Mouse (Mus musculus) MEL (cell line): ENCODE measurements at regions not wholly inside any gene's neighbourhood (a gene's known extent, or its start where the extent isn't known, plus 50 kb on each side); places are given as distances from the start of the nearest gene placed in this dataset.

Experiments
- DNase-seq: peaks from one replicate; pipeline ENCODE4 v3.0.0; 2011; ENCODE audit warnings: low read depth, low spot score
- H3K27ac ChIP-seq: 2 replicates; pipeline ENCODE4 v1.5.1; 2012; ENCODE audit warnings: low read depth, mild to moderate bottlenecking, control low read depth, low read length, moderate library complexity; ENCODE audit not compliant: control insufficient read depth
- H3K27me3 ChIP-seq, 2 experiments: fragments of 150-350 bp in 1 of 2; sonication (generic) in 1 of 2; 2 replicates each; pipeline ENCODE4 v1.6.1; 2012; ENCODE audit warnings: low read length in 2 of 2, mild to moderate bottlenecking in 2 of 2, improper control_type of control experiment in 1 of 2, moderate library complexity in 1 of 2; ENCODE audit not compliant: insufficient read depth in 2 of 2, control insufficient read depth in 1 of 2
- H3K36me3 ChIP-seq, 2 experiments: 2 replicates each; pipeline ENCODE4 v1.6.1; 2012 to 2014; ENCODE audit warnings: low read length in 2 of 2, improper control_type of control experiment in 1 of 2, inconsistent platforms in 1 of 2, mild to moderate bottlenecking in 1 of 2; ENCODE audit not compliant: insufficient read depth in 2 of 2, control insufficient read depth in 1 of 2
- H3K4me1 ChIP-seq, 2 experiments: fragments of 150-350 bp in 1 of 2; sonication (generic) in 1 of 2; 2 replicates each; pipeline ENCODE4 v1.6.1; 2012; ENCODE audit warnings: low read length in 2 of 2, improper control_type of control experiment in 1 of 2, mild to moderate bottlenecking in 1 of 2; ENCODE audit not compliant: insufficient read depth in 2 of 2, control insufficient read depth in 1 of 2
- H3K4me3 ChIP-seq, 2 experiments: fragments of 150-350 bp in 1 of 2; sonication (generic) in 1 of 2; 2 replicates each; pipeline ENCODE4 v1.5.1; 2012; ENCODE audit warnings: low read depth in 2 of 2, low read length in 2 of 2, mild to moderate bottlenecking in 2 of 2, moderate library complexity in 2 of 2, control low read depth in 1 of 2, improper control_type of control experiment in 1 of 2; ENCODE audit not compliant: control insufficient read depth in 1 of 2, insufficient read depth in 1 of 2
- H3K79me2 ChIP-seq: 2 replicates; pipeline ENCODE4 v1.6.1; 2012; ENCODE audit warnings: mild to moderate bottlenecking, low read length, moderate library complexity; ENCODE audit not compliant: control insufficient read depth, poor library complexity, insufficient read depth
- H3K9ac ChIP-seq: 2 replicates; pipeline ENCODE4 v1.6.1; 2012; ENCODE audit warnings: low read depth, mild to moderate bottlenecking, control low read depth, low read length, moderate library complexity; ENCODE audit not compliant: control insufficient read depth, poor library complexity, severe bottlenecking
- H3K9me3 ChIP-seq: fragments of 150-350 bp; sonication (generic); replicated peaks from 2 replicates; pipeline ENCODE4 v1.6.1; 2012; ENCODE audit warnings: mild to moderate bottlenecking, low read length, improper control_type of control experiment, moderate library complexity; ENCODE audit not compliant: insufficient read depth
- BHLHE40 ChIP-seq: IDR thresholded peaks from 2 replicates; pipeline ENCODE4 v1.6.1; 2012; ENCODE audit warnings: low read depth, mild to moderate bottlenecking, inconsistent platforms, low read length, improper control_type of control experiment, borderline replicate concordance
- ELF1 ChIP-seq: IDR thresholded peaks from 2 replicates; pipeline ENCODE4 v1.6.1; 2014; ENCODE audit warnings: low read depth, mild to moderate bottlenecking, inconsistent platforms, low read length, improper control_type of control experiment, moderate library complexity
- ETS1 ChIP-seq: IDR thresholded peaks from 2 replicates; pipeline ENCODE4 v1.6.1; 2012; ENCODE audit warnings: low read depth, mild to moderate bottlenecking, inconsistent platforms, low read length, improper control_type of control experiment, moderate library complexity
- GABPA ChIP-seq: IDR thresholded peaks from 2 replicates; pipeline ENCODE4 v1.6.1; 2012; ENCODE audit warnings: low read depth, mild to moderate bottlenecking, inconsistent platforms, low read length, improper control_type of control experiment, moderate library complexity
- MAX ChIP-seq: IDR thresholded peaks from 2 replicates; pipeline ENCODE4 v1.6.1; 2011; ENCODE audit warnings: low read length, improper control_type of control experiment
- MAZ ChIP-seq: IDR thresholded peaks from 2 replicates; pipeline ENCODE4 v1.6.1; 2012; ENCODE audit warnings: low read depth, mild to moderate bottlenecking, inconsistent platforms, low read length, improper control_type of control experiment
- MYB ChIP-seq: IDR thresholded peaks from 2 replicates; pipeline ENCODE4 v1.6.1; 2011; ENCODE audit warnings: mild to moderate bottlenecking, low read depth, low read length, improper control_type of control experiment
- MYC ChIP-seq: IDR thresholded peaks from 2 replicates; pipeline ENCODE4 v1.6.1; 2011; ENCODE audit warnings: low read depth, mild to moderate bottlenecking, low read length, improper control_type of control experiment, moderate library complexity
- NRF1 ChIP-seq: IDR thresholded peaks from 2 replicates; pipeline ENCODE4 v1.6.1; 2014; ENCODE audit warnings: low read depth, mild to moderate bottlenecking, inconsistent platforms, low read length, improper control_type of control experiment, moderate library complexity; ENCODE audit not compliant: poor library complexity, insufficient read depth, severe bottlenecking
- POLR2AphosphoS5 ChIP-seq: IDR thresholded peaks from 2 replicates; pipeline ENCODE4 v1.6.1; 2012; ENCODE audit warnings: low read depth, borderline replicate concordance, mild to moderate bottlenecking, inconsistent platforms, low read length, moderate library complexity, mixed read lengths
- RAD21 ChIP-seq: IDR thresholded peaks from 2 replicates; pipeline ENCODE4 v1.6.1; 2011; ENCODE audit warnings: mild to moderate bottlenecking, low read depth, low read length, improper control_type of control experiment
- RCOR1 ChIP-seq: IDR thresholded peaks from 2 replicates; pipeline ENCODE4 v1.6.1; 2012; ENCODE audit warnings: low read depth, mild to moderate bottlenecking, inconsistent platforms, low read length, improper control_type of control experiment
- SIN3A ChIP-seq: IDR thresholded peaks from 2 replicates; pipeline ENCODE4 v1.6.1; 2012; ENCODE audit warnings: low read length, improper control_type of control experiment, inconsistent platforms
- SMC3 ChIP-seq: IDR thresholded peaks from 2 replicates; pipeline ENCODE4 v1.6.1; 2011; ENCODE audit warnings: low read depth, low read length, improper control_type of control experiment
- TAL1 ChIP-seq: IDR thresholded peaks from 2 replicates; pipeline ENCODE4 v1.6.1; 2012; ENCODE audit warnings: mild to moderate bottlenecking, inconsistent platforms, low read length, moderate library complexity, mixed read lengths
- TCF12 ChIP-seq: IDR thresholded peaks from 2 replicates; pipeline ENCODE4 v1.6.1; 2014; ENCODE audit warnings: low read depth, mild to moderate bottlenecking, inconsistent platforms, low read length, improper control_type of control experiment, moderate library complexity
- UBTF ChIP-seq: IDR thresholded peaks from 2 replicates; pipeline ENCODE4 v1.6.1; 2012; ENCODE audit warnings: low read depth, mild to moderate bottlenecking, inconsistent platforms, low read length, improper control_type of control experiment, moderate library complexity, borderline replicate concordance; ENCODE audit not compliant: insufficient read depth
- USF1 ChIP-seq: IDR thresholded peaks from 2 replicates; pipeline ENCODE4 v1.6.1; 2014; ENCODE audit warnings: low read depth, mild to moderate bottlenecking, inconsistent platforms, low read length, improper control_type of control experiment, moderate library complexity
- ZKSCAN1 ChIP-seq: IDR thresholded peaks from 2 replicates; pipeline ENCODE4 v1.6.1; 2012; ENCODE audit warnings: low read depth, mild to moderate bottlenecking, inconsistent platforms, low read length, improper control_type of control experiment, moderate library complexity
- ZMIZ1 ChIP-seq: IDR thresholded peaks from 2 replicates; pipeline ENCODE4 v1.6.1; 2012; ENCODE audit warnings: low read depth, mild to moderate bottlenecking, inconsistent platforms, low read length, improper control_type of control experiment, moderate library complexity
- ZNF384 ChIP-seq: IDR thresholded peaks from 2 replicates; pipeline ENCODE4 v1.6.1; 2012; ENCODE audit warnings: low read depth, mild to moderate bottlenecking, inconsistent platforms, low read length, improper control_type of control experiment

GRCm38 (mm10) chr1:61054391-61054790 is 76.7 kb downstream of the Icos start (continued):
- no peak for TF ChIP-seq SMC3

GRCm38 (mm10) chr1:61055176-61055575 is 77.4 kb downstream of the Icos start:
- DNase-seq = no peak
- Histone ChIP-seq H3K9me3 (no peaks in the 10 kb centered on the region), H3K27me3 (no peaks in the 10 kb centered on the region), H3K27ac (no peak overlapping the region), H3K9ac (no peak overlapping the region), H3K4me3 (no peak overlapping the region), H3K36me3 (no peaks in the 10 kb centered on the region), H3K4me1 (no peaks in the 10 kb centered on the region), H3K79me2 (no peaks in the 10 kb centered on the region)
- TF ChIP-seq RAD21 = no peak

- Histone ChIP-seq H3K4me3 (no peak overlapping the region), H3K9ac (no peak overlapping the region), H3K36me3 (no peaks in the 10 kb centered on the region), H3K27me3 (no peaks in the 10 kb centered on the region), H3K27ac (no peak overlapping the region), H3K79me2 (no peaks in the 10 kb centered on the region), H3K4me1 (no peaks in the 10 kb centered on the region), H3K9me3 (no peaks in the 10 kb centered on the region)
- DNase-seq = no peak
- TF ChIP-seq NRF1 (no peak), ZMIZ1 (no peak), SMC3 (no peak), POLR2AphosphoS5 (no peak), RCOR1 (no peak)
Measured at GRCm38 (mm10) chr1:61059910-61060536, 82.3 kb downstream of the Icos start.

GRCm38 (mm10) chr1:61061892-61062460 is 84.2 kb downstream of the Icos start:
- Histone ChIP-seq H3K36me3 (no peaks in the 10 kb centered on the region), H3K27ac (no peak overlapping the region), H3K79me2 (no peaks in the 10 kb centered on the region), H3K4me1 (no peaks in the 10 kb centered on the region), H3K9me3 (no peaks in the 10 kb centered on the region)
- DNase-seq = no peak
- TF ChIP-seq ZNF384 (no peak), TCF12 (no peak), MAZ (no peak), MYB (no peak), USF1 (no peak), ETS1 (no peak), MAX (no peak), ZKSCAN1 (no peak), GABPA (no peak), SIN3A (no peak), MYC (no peak), UBTF (no peak), TAL1 (no peak), BHLHE40 (no peak), RCOR1 (no peak), SMC3 (no peak), ELF1 (no peak), ZMIZ1 (no peak)
- TF ChIP-seq, all 39 proteins: peak for 0
- Histone ChIP-seq H3K4me3 (no peak overlapping the region), H3K9ac (no peak overlapping the region), H3K27me3 (no peaks in the 10 kb centered on the region)
